Mouse (Mus musculus) gastrocnemius, postnatal 36 days (tissue): Measurements from ENCODE around the gene Evc. TPM values are rescaled to one million over a fixed set of nuclear protein-coding genes. Genes with fewer than 3 reads are reported as not detected.

Experiments
- DNase-seq, 2 experiments: peaks; one replicate each; pipeline ENCODE4 v3.0.0; 2022
- intact Hi-C: fragments of 180-260 bp; cut with DNase I; formaldehyde crosslinking; loops from one replicate; pipeline ENCODE4 v1.15.1; 2025
- total RNA-seq, 2 experiments: library from RNA; stranded (reverse); gene quantifications; 2 replicates each; pipeline ENCODE4 v1.2.3; 2021

Evc gene
- total RNA-seq, 2 experiments from 2014 or later = 25.4 to 26.9 TPM

DNA sequence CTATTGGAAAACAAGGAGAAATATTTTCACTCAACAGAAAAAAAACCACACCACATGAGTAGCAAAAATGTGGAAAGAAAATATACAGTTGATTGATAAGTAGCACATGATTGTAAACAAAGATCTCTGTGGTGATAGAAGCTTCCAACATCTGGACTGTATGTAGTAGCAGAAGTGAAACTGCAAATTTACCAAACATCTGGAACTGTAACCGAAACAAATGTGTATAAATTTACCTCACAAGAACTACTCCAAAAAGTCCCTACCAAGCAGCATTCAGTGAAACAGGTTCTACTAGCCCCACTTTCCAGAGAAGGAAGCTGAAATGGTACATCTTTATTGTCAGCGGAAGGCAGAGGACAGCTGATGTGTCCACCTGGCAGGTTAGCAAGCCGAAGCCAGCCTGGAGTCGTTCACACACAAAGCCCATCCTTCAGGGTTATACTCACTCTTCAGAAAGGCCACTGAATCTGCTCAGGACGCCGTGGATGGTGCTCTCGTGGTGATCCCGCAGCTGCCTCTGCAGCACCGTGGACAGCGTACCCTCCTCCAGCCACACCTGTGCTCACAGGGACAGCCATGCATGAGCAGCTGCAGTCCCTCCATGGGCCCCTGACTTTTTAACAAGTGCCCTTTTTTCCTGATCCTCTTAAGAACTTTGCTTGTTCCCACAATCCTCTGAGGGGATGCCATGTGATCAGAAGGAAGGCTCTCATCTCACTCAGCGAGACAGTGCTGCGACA is 23.5 kb downstream of the Evc start:
- intact Hi-C loops = no loop called here
- DNase-seq = no peak

DNA sequence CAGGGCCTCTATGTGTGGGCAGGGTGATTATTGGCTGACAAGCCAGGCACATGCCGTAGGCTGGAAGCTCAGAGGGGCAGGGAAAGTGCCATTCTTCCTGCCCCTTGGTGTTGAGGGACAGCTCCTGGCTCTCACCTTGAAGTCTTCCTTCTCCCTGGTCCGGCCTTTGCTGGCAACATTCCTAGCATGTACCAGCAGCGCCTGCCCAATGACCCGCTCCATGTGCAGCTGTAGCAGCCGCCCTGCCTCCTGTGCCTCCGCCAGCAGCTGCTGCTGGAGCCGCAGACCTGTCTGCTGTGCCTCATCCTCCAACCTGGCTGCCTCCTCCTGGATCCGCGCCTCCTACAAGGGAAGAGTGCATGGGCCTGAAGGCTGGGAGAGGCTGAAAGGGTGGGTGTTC is 26.7 kb downstream of the Evc start:
- intact Hi-C loops = no loop called here
- DNase-seq = no peak

DNA sequence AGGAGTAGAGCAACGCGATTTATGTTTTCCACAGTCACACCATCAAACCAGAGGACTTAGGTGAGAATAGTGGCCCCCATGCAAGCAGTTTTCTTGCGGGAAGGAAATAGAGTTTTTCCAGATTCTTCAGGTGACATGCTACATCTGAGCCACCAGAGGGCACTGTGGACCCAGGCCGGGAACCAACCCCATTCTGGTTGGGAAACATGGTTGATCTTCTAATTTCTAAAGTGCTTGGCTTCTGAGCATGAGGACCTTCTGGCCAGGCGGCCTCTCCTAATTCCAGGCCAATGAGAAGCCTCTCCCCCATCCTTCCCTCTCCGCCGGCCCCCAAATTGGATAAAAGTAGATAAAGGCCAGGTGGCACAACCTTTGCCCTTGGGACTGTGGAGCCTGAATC is 38.3 kb downstream of the Evc start:
- DNase-seq = no peak
- intact Hi-C loops = loop anchor here (5.0 kb wide), 1 partner anchor 419 kb away; the partner anchor contains the start of gene Stk32b

DNA sequence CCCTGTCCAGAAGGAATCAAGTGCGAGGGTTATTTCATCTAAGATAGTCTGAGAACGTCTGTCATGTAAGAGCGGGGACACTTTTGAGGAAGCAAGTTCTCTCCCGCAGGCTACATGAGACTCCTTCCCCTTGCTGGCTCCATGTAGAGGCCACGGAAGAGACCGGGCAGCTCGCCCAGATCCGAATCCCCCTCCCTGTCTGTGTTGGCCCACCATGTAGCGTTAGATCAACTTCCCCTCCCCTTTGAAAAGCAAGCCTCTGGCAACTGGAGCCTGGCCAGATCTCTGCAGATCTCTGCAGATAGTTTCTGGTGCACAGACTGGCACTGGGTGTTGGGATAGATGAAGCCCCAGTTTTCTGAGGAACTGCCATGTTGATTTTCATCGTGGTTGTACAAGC is 40.0 kb downstream of the Evc start:
- DNase-seq = no peak
- intact Hi-C loops = loop anchor here (1.0 to 5.0 kb wide), 2 partner anchors 58 to 421 kb away; partner anchors contain the start of gene Stk32b

DNA sequence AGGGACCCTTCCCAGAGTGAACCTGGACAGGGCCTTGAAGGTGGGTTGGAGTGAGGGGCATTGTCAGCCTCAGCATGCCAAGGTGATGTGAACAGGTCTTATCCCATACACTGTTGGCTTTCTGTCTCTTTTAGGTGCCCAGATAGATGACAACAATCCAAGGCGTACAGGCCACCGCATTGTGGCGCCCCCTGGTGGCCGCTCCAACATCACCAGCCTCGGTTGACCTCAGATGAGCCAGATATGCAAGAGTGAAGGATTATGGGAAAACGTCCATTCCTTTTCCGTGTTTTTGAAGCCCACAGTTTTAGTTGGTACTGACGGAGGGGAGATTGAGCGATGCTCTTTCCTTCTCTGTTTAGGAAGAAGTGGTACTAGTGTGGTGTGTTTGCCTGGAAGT is 45.7 kb downstream of the Evc start:
- intact Hi-C loops = loop anchor here (5.0 kb wide), 1 partner anchor 876 kb away; no protein-coding TSS in a partner anchor
- no peak for DNase-seq

DNA sequence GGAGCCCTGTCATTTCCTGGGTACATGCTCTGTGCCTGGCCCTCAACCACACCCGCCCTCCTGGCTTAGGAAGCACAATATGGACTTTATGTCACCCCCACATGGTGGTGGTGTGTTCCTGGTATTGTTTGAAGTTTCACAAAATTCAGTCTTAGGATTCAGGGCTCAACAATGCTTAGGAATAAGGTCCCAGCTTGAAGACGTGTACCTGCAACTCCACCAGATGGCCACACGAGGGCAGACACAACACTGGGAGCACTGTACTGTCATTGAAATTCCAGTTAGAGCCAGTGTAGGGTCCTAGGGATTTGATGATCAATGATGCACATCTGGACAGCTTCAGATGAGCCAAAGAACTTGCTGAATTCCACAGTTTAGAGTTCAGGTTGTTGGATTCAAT is 47.5 kb downstream of the Evc start:
- intact Hi-C loops = no loop called here
- no peak for DNase-seq

DNA sequence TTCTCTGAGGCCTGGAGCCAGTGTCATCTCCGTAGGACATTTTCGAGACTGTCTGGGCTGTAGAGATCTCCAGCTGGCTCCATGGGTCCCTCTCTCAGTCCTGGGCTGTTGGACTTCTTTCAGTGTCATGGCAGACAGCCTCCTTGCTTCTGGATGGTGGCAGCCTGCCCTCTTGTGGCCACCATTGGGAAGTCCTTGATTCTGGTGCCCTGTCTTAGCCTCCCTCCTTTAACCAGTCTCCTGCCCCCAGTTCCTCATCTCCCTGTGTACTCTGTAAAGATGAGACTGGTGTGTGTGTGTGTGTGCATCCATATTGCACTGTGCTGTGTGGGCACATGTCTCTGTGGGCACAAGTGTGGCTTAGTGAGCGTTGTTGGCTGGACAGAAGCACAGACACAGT is 48.3 kb downstream of the Evc start:
- no peak for DNase-seq
- intact Hi-C loops = no loop called here

DNA sequence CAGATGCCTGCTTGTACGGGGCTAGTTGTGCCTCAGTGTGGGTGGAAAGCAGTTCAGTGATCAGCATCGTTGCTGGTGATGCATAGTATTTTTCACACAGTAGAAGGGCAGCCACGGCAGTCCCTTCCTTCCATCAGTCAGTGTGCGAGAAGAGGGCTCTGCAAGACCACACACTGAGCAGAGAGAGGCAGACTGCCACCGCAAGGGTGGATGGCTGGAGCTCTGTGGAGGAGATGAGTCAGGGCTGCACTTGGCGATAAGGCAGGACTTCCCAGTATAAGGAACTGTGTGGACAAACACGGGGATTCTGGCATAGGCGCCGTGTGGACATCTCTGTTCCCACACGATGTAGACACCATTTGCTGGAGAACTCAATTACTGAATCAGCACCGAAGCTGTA is 55.7 kb downstream of the Evc start:
- intact Hi-C loops = no loop called here
- DNase-seq = no peak

DNA sequence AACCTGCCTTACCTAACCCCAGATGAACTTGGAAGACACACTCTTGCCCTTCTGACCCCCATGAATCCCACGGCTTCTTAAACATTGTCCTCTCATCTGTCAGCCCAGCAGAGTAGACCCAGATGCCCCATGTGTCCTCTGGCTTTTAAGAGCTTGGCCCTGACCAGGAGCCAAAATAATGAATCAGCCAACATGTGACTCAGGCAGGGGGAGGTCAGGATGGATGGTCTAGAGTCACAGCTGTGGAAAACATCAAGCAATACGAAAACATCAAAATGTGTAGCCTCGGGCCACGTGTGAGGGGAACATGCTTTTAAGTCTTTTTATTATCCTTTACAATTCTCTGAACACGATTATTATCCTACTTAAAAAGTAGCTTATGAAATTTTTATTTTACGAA is 72.9 kb downstream of the Evc start:
- no peak for DNase-seq
- intact Hi-C loops = no loop called here

DNA sequence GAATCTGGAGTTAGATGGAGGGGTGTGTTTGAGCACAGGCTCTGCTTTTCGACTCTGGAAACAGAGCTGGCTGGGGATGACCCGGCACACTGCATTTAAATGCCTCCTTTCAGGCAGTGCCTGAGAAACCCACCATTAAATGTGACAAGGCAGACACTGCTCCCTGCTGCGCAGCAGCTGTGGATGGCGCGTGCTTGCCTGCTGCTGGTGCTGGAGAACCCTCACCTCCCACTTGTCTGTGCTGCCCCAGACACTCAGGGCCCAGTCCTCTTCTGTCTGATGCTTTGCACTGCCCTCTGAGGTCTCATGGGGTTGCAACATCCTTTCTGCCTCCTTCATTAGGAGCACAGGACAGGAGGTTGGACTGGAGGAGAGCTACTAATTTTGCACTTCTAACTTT is 75.0 kb downstream of the Evc start:
- DNase-seq = no peak
- intact Hi-C loops = no loop called here

DNA sequence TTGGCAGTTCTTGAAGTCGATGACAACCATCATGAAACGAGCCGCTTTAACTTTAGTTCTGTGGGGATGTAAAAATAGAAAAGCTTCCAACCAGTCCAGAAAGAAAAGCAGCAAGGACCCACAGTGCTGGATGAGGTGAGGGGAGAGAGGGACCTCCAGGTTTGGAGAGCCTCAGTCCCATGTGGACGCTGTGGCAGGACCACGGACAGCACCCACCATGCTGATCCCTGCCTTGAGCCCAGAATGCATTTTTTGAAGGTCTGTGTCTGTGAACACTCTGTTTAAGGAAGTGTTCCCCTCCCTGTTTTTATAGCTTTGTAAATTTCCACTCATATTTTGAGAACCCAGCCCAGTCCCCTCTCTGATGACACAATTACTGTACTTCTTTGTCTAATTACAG is 79.5 kb downstream of the Evc start:
- intact Hi-C loops = no loop called here
- no peak for DNase-seq

DNA sequence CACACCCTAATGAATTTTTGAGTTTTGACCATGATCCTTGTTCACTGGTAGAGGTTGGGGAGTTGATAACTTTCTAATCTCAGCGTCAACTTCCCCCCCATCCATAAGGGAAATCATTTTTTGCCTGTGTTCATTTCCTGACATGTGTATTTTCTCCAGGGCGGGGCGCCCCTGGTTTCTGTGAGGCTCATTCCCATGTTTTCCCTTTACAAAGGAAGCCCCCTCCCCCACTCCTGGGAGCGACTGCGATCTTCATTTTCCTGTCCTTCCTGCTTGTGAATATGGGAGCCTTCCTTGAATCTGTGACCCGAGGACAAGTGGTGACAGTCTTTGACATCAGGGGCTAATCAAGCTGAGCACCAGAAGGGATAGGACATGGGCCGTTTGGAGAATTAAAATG is 79.9 kb downstream of the Evc start:
- intact Hi-C loops = no loop called here

DNA sequence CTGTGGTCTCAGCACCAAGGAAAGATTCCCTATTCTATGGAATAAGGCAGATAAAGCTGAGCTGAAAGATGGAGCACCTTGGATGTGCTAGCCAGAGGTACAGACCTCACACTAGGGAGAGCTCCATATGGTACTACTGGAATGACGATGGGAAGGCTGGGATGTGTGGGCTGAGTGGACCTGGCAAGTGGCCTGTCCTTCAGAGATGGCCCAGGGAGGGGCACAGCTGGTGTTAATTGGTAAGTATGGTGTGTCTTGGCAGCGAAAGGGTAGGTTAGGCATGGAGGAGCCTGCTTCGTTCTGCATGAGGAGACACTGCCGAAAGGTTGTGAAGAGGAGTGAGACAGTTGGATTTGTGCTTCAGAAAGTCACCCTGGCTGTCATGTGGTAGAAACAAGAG is 82.2 kb downstream of the Evc start:
- intact Hi-C loops = no loop called here
- DNase-seq = no peak

More for the DNA sequence above, 79.9 kb downstream of the Evc start:
- no peak for DNase-seq

DNA sequence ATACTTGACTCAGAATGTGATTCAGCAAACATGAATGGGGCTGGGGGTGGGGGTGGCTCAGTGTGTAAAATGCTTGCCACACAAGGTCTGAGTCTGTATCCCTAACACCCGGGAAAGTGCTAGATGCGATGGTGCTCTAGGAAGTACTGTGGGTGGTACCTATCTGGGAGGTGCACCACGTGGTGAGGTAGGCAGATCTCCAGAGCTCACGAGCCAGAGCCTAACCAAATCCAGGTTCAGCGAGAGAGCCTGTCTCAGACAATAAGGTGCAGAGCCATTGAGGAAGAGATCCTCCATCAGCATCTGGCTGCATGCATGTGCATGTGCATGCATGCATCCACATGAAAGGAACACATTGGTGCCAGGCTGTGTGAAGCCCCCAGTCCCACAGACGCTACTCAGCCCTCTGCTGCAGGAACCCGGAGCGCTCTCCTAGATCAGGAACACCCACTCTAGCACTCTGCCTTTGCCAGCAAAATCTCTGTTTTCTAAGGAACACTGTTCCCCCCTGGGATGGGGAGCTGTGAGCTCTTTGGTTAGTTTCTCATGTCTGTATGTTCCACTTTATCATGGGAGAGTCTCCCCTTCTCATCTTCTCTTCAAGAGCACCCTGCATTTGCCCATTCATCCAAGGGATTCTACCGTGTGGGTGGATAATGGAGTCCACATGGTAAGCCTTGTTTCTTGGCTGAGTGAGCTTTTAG is 84.4 kb downstream of the Evc start:
- DNase-seq = no peak
- intact Hi-C loops = no loop called here

DNA sequence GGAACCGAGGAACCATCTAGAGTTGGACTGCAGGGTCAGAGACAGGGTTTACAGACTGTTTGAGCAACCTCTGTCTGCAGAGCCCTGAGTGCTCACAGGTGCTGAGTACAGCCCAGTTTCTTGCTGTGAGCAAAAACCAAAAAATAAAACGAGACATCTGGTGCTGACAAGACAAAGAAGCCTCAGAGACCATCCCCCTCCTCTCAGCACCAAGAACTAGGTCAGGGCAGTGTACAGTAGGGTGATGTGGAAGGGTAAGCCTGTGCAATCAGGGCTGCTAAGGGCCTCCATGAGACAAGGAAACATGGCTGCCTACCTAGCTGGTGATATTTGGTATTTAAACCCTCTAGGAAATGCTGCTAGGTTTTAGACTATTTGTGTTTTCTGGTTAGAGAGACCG is 85.1 kb downstream of the Evc start:
- DNase-seq = no peak
- intact Hi-C loops = no loop called here

DNA sequence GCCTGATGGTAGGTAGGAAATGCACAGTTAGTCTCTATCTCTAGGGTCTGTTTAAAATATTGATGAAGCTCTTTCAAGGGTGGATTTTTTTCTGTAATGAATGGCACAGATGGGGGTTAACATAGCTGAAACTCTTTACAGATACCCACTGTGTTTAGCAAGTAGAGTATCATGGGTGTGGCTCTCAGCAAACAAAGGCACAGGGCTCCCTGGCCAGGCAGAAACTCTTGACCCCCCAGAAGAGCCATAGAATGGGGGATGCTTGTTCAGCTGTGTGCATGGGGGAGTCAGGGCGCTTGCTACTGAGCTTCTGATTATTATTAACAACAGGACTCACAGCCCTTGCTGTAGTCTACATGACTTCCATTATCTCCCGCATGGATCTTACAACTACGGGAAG is 87.8 kb downstream of the Evc start:
- intact Hi-C loops = no loop called here
- DNase-seq = no peak

DNA sequence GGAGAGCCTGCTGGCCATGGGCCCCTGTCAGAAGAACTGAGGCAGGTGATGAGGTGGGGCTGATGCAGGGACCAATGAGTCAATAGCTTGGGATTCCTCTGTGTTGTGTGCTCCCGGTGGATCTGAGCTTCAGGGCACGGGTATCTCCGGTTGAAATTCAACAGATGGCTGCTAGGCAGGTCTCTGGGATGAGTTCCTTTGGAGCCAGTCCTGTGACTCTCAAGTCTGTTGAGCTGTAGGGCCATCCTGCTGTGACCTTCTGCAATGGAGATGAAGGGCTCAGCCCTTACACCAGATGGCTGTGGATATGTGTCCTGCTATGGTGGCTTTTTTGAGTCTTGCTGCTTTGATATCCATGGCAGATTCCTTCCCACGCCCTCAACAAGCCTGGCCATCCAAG is 89.2 kb downstream of the Evc start:
- DNase-seq = no peak
- intact Hi-C loops = no loop called here

DNA sequence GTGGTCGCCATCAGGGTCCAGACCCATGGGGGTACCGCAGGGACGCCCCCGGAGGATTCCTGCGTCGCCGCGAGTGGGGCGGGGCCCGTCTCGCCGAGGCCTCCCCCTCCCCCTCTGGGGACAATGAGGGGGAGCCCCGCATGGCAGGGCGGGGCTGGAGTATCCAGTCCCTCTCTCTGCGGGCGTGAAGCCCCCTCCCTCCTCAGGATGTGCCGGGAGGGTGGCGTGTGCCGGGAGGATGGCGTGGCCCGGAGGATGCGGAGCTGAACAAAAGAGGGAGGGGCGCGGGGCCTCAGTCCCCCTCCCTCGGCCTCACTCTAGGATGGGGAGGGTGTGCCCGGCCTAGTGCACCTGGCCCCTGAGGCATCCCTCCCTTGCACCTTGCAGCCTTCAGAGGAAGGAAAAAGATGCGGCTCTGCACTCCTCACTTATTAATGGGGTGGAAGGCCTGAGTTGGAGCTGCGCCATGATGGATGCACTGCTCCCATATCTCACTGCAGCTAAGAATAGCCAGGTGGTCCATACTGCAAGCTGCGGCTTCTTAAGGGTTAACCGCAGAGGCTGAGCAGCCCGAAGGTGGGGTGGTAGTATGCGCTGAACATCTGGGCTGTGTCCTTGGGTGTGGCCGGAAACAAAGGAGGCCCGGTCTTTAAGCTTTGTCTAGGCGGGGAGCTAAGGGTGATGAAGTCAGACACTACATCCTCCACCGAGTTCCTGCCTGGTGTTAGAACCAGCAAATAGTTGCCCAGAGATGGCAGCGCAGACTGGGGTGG is 90.4 kb downstream of the Evc start:
- intact Hi-C loops = no loop called here
- DNase-seq = no peak

DNA sequence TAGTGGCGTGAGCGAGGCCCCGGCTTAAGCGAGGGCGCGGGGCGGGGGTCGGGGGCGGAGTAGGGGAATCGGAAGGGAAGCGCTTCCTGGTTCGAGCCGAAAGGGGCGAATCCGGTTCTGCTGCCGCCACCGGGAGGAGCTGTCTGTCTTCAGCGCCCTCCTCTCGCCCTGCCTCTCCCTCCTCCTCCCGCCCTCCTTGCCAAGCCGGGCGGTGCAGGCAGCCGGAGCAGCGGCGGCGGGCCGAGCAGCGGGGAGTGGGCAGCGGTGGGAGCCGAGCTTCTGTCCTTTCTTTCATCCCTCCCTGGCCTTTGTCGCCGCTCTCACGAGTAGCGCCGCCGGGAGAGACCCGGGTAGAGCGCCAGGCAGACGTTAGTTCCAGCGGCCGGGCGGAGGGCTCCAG is 91.0 kb downstream of the Evc start:
- DNase-seq = no peak
- intact Hi-C loops = no loop called here

DNA sequence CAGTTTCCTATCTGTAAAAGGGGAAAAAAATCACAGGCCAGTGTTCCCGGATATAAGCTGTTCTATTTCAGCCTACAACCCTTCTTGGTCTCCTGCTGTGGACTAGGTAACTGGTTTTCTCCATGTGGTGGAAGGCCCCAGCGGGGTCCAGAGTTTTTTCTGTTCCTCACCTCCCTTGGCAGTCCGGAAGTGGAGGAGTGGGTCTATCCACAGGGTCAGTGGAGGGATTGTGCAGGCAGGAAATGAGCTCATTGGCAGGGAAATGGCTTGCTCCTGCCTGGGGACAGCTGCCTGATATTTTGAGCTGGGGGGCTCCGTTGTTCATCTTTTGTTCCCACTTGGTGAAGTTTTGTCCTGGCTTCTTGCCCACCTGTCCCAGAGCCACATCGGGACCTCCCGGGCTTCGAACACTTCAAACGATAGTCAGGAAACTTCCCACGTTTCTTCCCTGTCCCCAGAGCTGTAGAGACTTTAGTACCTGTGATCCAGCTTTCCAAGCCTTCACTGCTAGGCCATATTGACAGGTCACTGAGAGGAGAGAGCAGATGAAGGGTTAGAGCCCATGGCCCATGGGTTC is 91.9 kb downstream of the Evc start:
- no peak for DNase-seq
- intact Hi-C loops = no loop called here

DNA sequence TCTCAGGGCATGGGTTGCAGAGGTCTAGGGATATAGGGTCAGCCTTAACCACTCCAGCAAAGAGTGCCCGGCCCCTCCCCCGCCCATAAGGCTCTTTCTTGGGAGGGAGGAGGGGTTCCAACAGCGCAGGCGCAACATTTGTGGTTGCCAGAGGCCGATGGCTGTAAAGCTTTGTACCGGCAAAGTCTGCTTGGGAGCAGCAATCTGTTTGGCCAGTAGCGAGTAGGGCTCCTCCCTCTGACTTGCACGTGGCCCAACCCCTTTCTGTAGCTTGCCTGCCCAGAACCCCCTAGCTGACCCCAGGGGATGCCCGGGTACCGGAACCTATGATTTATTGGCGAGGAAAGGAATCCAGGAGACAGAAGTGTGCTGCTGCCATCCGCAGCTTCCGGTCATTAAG is 92.5 kb downstream of the Evc start:
- no peak for DNase-seq
- intact Hi-C loops = no loop called here
